Mouse (Mus musculus) hindbrain, embryonic 13.5 days (tissue): ENCODE data around the gene Dtx4. TPM values are rescaled to one million over a fixed set of nuclear protein-coding genes. Genes with fewer than 3 reads are reported as not detected.

Experiments
- ATAC-seq: fragments of 200-750 bp; cut with Nextera tagmentation; 2 replicates; pipeline ENCODE4 v1.8.0; 2017; ENCODE audit warnings: moderate TSS enrichment; ENCODE audit not compliant: low FRiP score
- H3K27ac ChIP-seq: fragments of 300-500 bp; sonication (generic); 2 replicates; pipeline ENCODE4 v1.5.1; 2015; ENCODE audit warnings: inconsistent platforms, mild to moderate bottlenecking, moderate library complexity
- H3K27me3 ChIP-seq: fragments of 300-500 bp; sonication (generic); 2 replicates; pipeline ENCODE4 v1.6.1; 2015; ENCODE audit warnings: mild to moderate bottlenecking, inconsistent platforms
- H3K36me3 ChIP-seq: fragments of 300-500 bp; sonication (generic); 2 replicates; pipeline ENCODE4 v1.6.1; 2015; ENCODE audit warnings: mild to moderate bottlenecking, inconsistent platforms
- H3K4me1 ChIP-seq: fragments of 300-500 bp; sonication (generic); replicated peaks from 2 replicates; pipeline ENCODE4 v1.6.1; 2015; ENCODE audit warnings: inconsistent platforms
- H3K4me2 ChIP-seq: fragments of 300-500 bp; sonication (generic); 2 replicates; pipeline ENCODE4 v1.6.1; 2015; ENCODE audit warnings: inconsistent platforms, mild to moderate bottlenecking, moderate library complexity
- H3K4me3 ChIP-seq: fragments of 300-500 bp; sonication (generic); 2 replicates; pipeline ENCODE4 v1.5.1; 2015; ENCODE audit warnings: mild to moderate bottlenecking, inconsistent platforms
- H3K9ac ChIP-seq: fragments of 300-500 bp; sonication (generic); 2 replicates; pipeline ENCODE4 v1.6.1; 2015; ENCODE audit warnings: mild to moderate bottlenecking, inconsistent platforms
- H3K9me3 ChIP-seq: fragments of 300-500 bp; sonication (generic); 2 replicates; pipeline ENCODE4 v1.6.1; 2016; ENCODE audit warnings: inconsistent platforms
- WGBS: fragments of 180-500 bp; shearing (Covaris S2); methylation state at CpG from one replicate; pipeline ENCODE4 v1.1.7; 2015; 5-methylcytosine and 5-hydroxymethylcytosine counted together
- polyA plus RNA-seq: library from polyadenylated mRNA; unstranded; fragments of >200 nt; fragmentation: Nextera tagmentation; extraction: Ambion mirVana; gene quantifications from 2 replicates; pipeline ENCODE4 v1.2.1, GENCODE M21; 2015

Dtx4 gene
- polyA plus RNA-seq, 1 experiment from 2014 or later: 36.8 TPM

GRCm38 (mm10) chr19:12475380-12476250 is 25.6 kb downstream of the Dtx4 start:
- H3K36me3 ChIP-seq: peaks cover 82% of the 10 kb centered on the region
- peak overlapping the region; percentile 76 for H3K27ac ChIP-seq
- H3K9ac ChIP-seq: no peak overlapping the region
- peak; percentile 95 for ATAC-seq
- no peak overlapping the region for H3K4me3 ChIP-seq
- H3K4me1 ChIP-seq: peaks cover 16% of the 10 kb centered on the region
- H3K9me3 ChIP-seq: no peaks in the 10 kb centered on the region
- WGBS: 55% methylated on average over 15 of the region's 15 CpGs
- H3K27me3 ChIP-seq: no peaks in the 10 kb centered on the region
- H3K4me2 ChIP-seq: peak overlapping the region; percentile 15; the same call in 1 of the 2 replicates

- ATAC-seq: no peak
- H3K36me3 ChIP-seq: peaks cover 77% of the 10 kb centered on the region
Observed at GRCm38 (mm10) chr19:12473951-12474350, 27.3 kb downstream of the Dtx4 start.

DNA sequence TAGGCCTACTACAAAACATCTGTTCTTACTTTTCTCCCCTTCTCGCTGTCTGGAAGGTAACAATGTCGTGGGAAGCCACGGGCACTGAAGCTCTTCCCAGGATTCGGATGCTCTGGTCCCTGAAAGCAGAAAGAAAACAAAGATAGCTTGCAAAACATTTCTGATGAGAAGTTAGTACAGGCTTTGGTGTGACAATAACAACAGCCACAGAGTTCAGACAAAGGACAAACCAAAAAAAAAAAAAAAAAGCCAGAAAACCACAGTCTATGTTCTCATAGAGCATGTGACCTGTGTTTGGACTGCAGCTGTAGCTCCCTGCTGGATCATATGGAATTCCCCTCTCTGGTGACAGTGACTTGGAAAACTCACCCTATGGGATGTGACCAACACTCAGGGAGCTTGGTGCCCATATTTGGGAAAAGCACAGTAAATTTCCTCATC is 28.0 kb downstream of the Dtx4 start:
- Histone ChIP-seq H3K36me3 (peaks cover 77% of the 10 kb centered on the region), H3K27me3 (no peaks in the 10 kb centered on the region), H3K9me3 (no peaks in the 10 kb centered on the region), H3K9ac (no peak overlapping the region), H3K4me3 (no peak overlapping the region), H3K4me1 (peaks cover 16% of the 10 kb centered on the region), H3K4me2 (no peak overlapping the region), H3K27ac (no peak overlapping the region)
- WGBS: 85% methylated on average over 4 of the region's 4 CpGs
- ATAC-seq: no peak

More at GRCm38 (mm10) chr19:12473951-12474350, 27.3 kb downstream of the Dtx4 start:
- H3K4me2 ChIP-seq: no peak overlapping the region
- H3K9me3 ChIP-seq: no peaks in the 10 kb centered on the region
- H3K27ac ChIP-seq: no peak overlapping the region
- no peak overlapping the region for H3K4me3 ChIP-seq
- no peak overlapping the region for H3K9ac ChIP-seq
- 93% methylated on average over 4 of the region's 4 CpGs for WGBS
- no peaks in the 10 kb centered on the region for H3K27me3 ChIP-seq
- H3K4me1 ChIP-seq: peaks cover 16% of the 10 kb centered on the region

DNA sequence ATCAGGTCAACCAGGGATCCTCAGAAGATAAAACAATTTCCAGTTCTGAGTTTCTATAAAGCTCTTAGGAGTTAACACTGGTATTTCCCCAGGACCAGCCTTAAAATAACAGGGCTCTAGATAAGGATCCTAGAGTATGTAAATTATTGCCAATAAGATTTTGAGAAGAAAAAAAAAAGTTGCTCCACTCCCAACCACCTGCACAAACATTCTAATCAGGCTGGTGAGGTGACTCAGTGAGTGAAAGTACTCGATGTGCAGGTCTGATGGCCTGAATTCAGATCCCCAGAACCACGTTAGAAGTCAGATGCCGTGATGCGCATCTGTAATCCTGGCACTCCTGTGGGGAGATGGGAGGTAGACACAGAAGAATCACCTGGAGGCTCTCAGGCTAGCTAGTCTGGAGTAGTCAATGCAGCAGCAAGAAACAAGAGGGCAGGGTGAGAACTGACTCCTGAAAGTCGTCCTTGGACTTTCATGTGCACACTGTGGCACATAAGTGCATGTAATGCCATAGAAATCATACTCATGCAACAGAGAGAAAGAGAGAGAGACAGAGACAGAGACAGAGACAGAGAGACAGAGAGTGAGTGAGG is 28.8 kb downstream of the Dtx4 start:
- H3K9ac ChIP-seq: no peak overlapping the region
- no peak overlapping the region for H3K27ac ChIP-seq
- H3K4me1 ChIP-seq: peaks cover 16% of the 10 kb centered on the region
- 87% methylated on average over 5 of the region's 5 CpGs for WGBS
- H3K4me2 ChIP-seq: no peak overlapping the region
- no peaks in the 10 kb centered on the region for H3K27me3 ChIP-seq
- no peak for ATAC-seq
- H3K9me3 ChIP-seq: no peaks in the 10 kb centered on the region
- no peak overlapping the region for H3K4me3 ChIP-seq
- H3K36me3 ChIP-seq: peaks cover 75% of the 10 kb centered on the region

DNA sequence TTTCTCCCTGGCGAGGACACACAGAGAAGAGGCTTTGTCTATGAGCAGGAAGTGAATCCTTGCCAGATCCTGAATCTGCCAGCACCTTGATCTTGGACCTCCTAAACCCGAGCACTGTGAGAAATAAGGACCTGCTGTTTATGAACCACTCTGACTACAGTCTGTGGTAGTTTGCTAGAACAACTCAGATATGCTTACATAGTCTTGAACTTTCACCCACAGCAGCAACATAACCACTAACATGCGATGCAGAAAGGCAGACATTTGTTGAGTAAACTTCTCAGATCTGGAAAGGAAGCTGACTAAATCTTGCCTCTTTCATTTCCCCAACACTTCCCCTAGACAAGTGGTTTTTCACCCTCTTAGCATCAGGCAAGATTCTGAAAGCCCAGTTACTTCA is 29.4 kb downstream of the Dtx4 start:
- Histone ChIP-seq H3K4me2 (no peak overlapping the region), H3K9ac (no peak overlapping the region), H3K27ac (peak overlapping the region; percentile 8; the same call in 1 of the 2 replicates), H3K4me3 (no peak overlapping the region), H3K4me1 (peaks cover 13% of the 10 kb centered on the region), H3K9me3 (no peaks in the 10 kb centered on the region), H3K27me3 (no peaks in the 10 kb centered on the region), H3K36me3 (peaks cover 70% of the 10 kb centered on the region)
- WGBS: 75% methylated on average over 3 of the region's 3 CpGs
- ATAC-seq: no peak

GRCm38 (mm10) chr19:12467436-12467835 is 33.8 kb downstream of the Dtx4 start:
- no peak overlapping the region for H3K4me2 ChIP-seq
- no peaks in the 10 kb centered on the region for H3K9me3 ChIP-seq
- no peak overlapping the region for H3K9ac ChIP-seq
- WGBS: 78% methylated on average over 5 of the region's 5 CpGs
- H3K4me1 ChIP-seq: no peaks in the 10 kb centered on the region
- peaks cover 46% of the 10 kb centered on the region for H3K36me3 ChIP-seq
- no peak overlapping the region for H3K27ac ChIP-seq
- no peak for ATAC-seq
- H3K27me3 ChIP-seq: no peaks in the 10 kb centered on the region
- no peak overlapping the region for H3K4me3 ChIP-seq

- H3K9ac ChIP-seq: no peak overlapping the region
- H3K27me3 ChIP-seq: no peaks in the 10 kb centered on the region
- H3K36me3 ChIP-seq: peaks cover 36% of the 10 kb centered on the region
- no peaks in the 10 kb centered on the region for H3K9me3 ChIP-seq
- H3K4me2 ChIP-seq: no peak overlapping the region
- H3K4me1 ChIP-seq: no peaks in the 10 kb centered on the region
- H3K27ac ChIP-seq: no peak overlapping the region
- WGBS: 33% methylated on average over 7 of the region's 7 CpGs
- peak; percentile 39; the same call in 1 of the 2 replicates for ATAC-seq
- no peak overlapping the region for H3K4me3 ChIP-seq
Observed at GRCm38 (mm10) chr19:12466204-12466603, 35.0 kb downstream of the Dtx4 start.

GRCm38 (mm10) chr19:12465530-12466144 is 35.6 kb downstream of the Dtx4 start:
- 93% methylated on average over 10 of the region's 10 CpGs for WGBS
- no peak overlapping the region for H3K4me3 ChIP-seq
- H3K4me1 ChIP-seq: no peaks in the 10 kb centered on the region
- H3K4me2 ChIP-seq: no peak overlapping the region
- peaks cover 30% of the 10 kb centered on the region for H3K36me3 ChIP-seq
- no peak; the same call in 1 of the 2 replicates for ATAC-seq
- H3K27me3 ChIP-seq: no peaks in the 10 kb centered on the region
- H3K27ac ChIP-seq: no peak overlapping the region
- H3K9me3 ChIP-seq: no peaks in the 10 kb centered on the region
- no peak overlapping the region for H3K9ac ChIP-seq

- Histone ChIP-seq H3K27me3 (no peaks in the 10 kb centered on the region), H3K27ac (no peak overlapping the region), H3K36me3 (peaks cover 25% of the 10 kb centered on the region), H3K4me3 (no peak overlapping the region), H3K4me1 (no peaks in the 10 kb centered on the region), H3K9ac (no peak overlapping the region), H3K4me2 (no peak overlapping the region), H3K9me3 (no peaks in the 10 kb centered on the region)
- ATAC-seq: no peak
- WGBS: 84% methylated on average over 4 of the region's 4 CpGs
Observed at GRCm38 (mm10) chr19:12464674-12465073, 36.6 kb downstream of the Dtx4 start.

DNA sequence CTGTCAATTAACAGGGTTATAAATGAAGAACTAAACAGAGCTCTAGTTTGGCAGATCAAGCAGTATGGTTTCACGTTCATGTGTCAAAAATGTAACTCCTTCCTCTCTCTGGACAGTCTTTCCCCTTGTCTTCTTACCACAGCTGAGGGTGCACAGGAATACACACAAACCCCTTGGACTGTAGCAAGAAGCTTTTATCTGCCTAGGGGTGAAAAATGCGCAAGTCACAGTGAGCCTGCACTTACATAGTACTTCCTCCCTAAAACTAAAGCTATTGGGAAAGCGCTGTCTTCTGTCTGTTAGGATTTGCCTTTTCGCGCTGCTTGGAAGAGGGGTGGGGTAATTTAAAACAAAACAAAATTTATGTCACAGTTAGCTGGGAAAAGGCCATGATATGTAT is 37.1 kb downstream of the Dtx4 start:
- WGBS: 82% methylated on average over 5 of the region's 5 CpGs
- Histone ChIP-seq H3K4me2 (no peak overlapping the region), H3K4me3 (no peak overlapping the region), H3K9me3 (no peaks in the 10 kb centered on the region), H3K9ac (no peak overlapping the region), H3K27ac (no peak overlapping the region), H3K36me3 (peaks cover 20% of the 10 kb centered on the region), H3K4me1 (no peaks in the 10 kb centered on the region), H3K27me3 (no peaks in the 10 kb centered on the region)
- ATAC-seq: no peak

- WGBS: 35% methylated on average over 1 of the region's 1 CpGs
- no peaks in the 10 kb centered on the region for H3K4me1 ChIP-seq
- no peak overlapping the region for H3K9ac ChIP-seq
- H3K36me3 ChIP-seq: peaks cover 15% of the 10 kb centered on the region
- no peaks in the 10 kb centered on the region for H3K27me3 ChIP-seq
- no peak overlapping the region for H3K4me2 ChIP-seq
- no peak overlapping the region for H3K27ac ChIP-seq
- H3K4me3 ChIP-seq: no peak overlapping the region
- no peaks in the 10 kb centered on the region for H3K9me3 ChIP-seq
- no peak for ATAC-seq
Observed at GRCm38 (mm10) chr19:12463722-12464035, 37.6 kb downstream of the Dtx4 start.

GRCm38 (mm10) chr19:12462851-12463721 is 38.2 kb downstream of the Dtx4 start:
- Histone ChIP-seq H3K4me2 (no peak overlapping the region), H3K27ac (no peak overlapping the region), H3K4me1 (no peaks in the 10 kb centered on the region), H3K36me3 (peaks cover 10% of the 10 kb centered on the region), H3K27me3 (no peaks in the 10 kb centered on the region), H3K9me3 (no peaks in the 10 kb centered on the region), H3K9ac (no peak overlapping the region), H3K4me3 (no peak overlapping the region)
- ATAC-seq: no peak
- 73% methylated on average over 7 of the region's 7 CpGs for WGBS
